Mouse (Mus musculus) liver, embryonic 14.5 days (tissue): Measurements from ENCODE around the gene Ube2k. TPM values are rescaled to one million over a fixed set of nuclear protein-coding genes. Genes with fewer than 3 reads are reported as not detected.

Experiments used
- ATAC-seq: fragments of 200-750 bp; cut with Nextera tagmentation; 2 replicates; pipeline ENCODE4 v1.8.0; 2017; ENCODE audit warnings: moderate number of reproducible peaks, mild to moderate bottlenecking, moderate library complexity; ENCODE audit not compliant: insufficient read depth
- DNase-seq, 3 experiments: peaks; one replicate each; pipeline ENCODE4 v3.0.0-alpha.2; 2012 to 2013; ENCODE audit warnings: low read depth in 3 of 3, low spot score in 3 of 3
- H3K27ac ChIP-seq: fragments of 300-500 bp; sonication (generic); 2 replicates; pipeline ENCODE4 v1.5.1; 2014; ENCODE audit warnings: moderate library complexity, mild to moderate bottlenecking, control low read depth, inconsistent platforms
- H3K27me3 ChIP-seq: fragments of 300-500 bp; sonication (generic); 2 replicates; pipeline ENCODE4 v1.6.1; 2014; ENCODE audit warnings: mild to moderate bottlenecking, low read length, moderate library complexity; ENCODE audit not compliant: control insufficient read depth, insufficient read depth
- H3K36me3 ChIP-seq: fragments of 300-500 bp; sonication (generic); replicated peaks from 2 replicates; pipeline ENCODE4 v1.6.1; 2014; ENCODE audit warnings: low read depth; ENCODE audit not compliant: control insufficient read depth, insufficient read depth
- H3K4me1 ChIP-seq, 2 experiments: fragments of 200-500 bp in 1 of 2; fragments of 300-500 bp in 1 of 2; sonication (generic) in 1 of 2; replicated peaks; 2 replicates each; pipeline ENCODE4 v1.6.1; 2012 to 2014; ENCODE audit warnings: antibody characterized with exemption in 1 of 2, inconsistent platforms in 1 of 2, low read length in 1 of 2; ENCODE audit not compliant: control insufficient read depth in 2 of 2, insufficient read depth in 2 of 2
- H3K4me2 ChIP-seq: fragments of 300-500 bp; sonication (generic); 2 replicates; pipeline ENCODE4 v1.6.1; 2014; ENCODE audit warnings: low read depth, mild to moderate bottlenecking, control low read depth, moderate library complexity
- H3K4me3 ChIP-seq, 2 experiments: fragments of 200-500 bp in 1 of 2; fragments of 300-500 bp in 1 of 2; sonication (generic) in 1 of 2; 2 replicates each; pipeline ENCODE4 v1.5.1; 2012 to 2014; ENCODE audit warnings: low read depth in 2 of 2, low read length in 2 of 2, mild to moderate bottlenecking in 2 of 2, control low read depth in 1 of 2, inconsistent platforms in 1 of 2, moderate library complexity in 1 of 2; ENCODE audit not compliant: insufficient read depth in 1 of 2
- H3K9ac ChIP-seq: fragments of 300-500 bp; sonication (generic); replicated peaks from 2 replicates; pipeline ENCODE4 v1.6.1; 2014; ENCODE audit warnings: mild to moderate bottlenecking, control low read depth, moderate library complexity
- H3K9me3 ChIP-seq: fragments of 300-500 bp; sonication (generic); 2 replicates; pipeline ENCODE4 v1.6.1; 2016; ENCODE audit warnings: low read length, mixed read lengths; ENCODE audit not compliant: control insufficient read depth
- CTCF ChIP-seq: IDR thresholded peaks from 2 replicates; pipeline ENCODE4 v1.5.1; 2016; ENCODE audit warnings: antibody characterized with exemption, low read depth, control low read depth
- EP300 ChIP-seq: IDR thresholded peaks from 2 replicates; pipeline ENCODE4 v1.6.1; 2016; ENCODE audit warnings: antibody characterized with exemption, low read depth
- WGBS: fragments of 180-500 bp; shearing (Covaris S2); extraction: QIAGEN DNeasy Blood & Tissue Kit; methylation state at CpG from one replicate; pipeline ENCODE4 v1.1.7; 2014; ENCODE audit not compliant: insufficient replicate concordance; 5-methylcytosine and 5-hydroxymethylcytosine counted together
- polyA plus RNA-seq, 2 experiments: library from polyadenylated mRNA; depleted of rRNA in 1 of 2; stranded (reverse) in 1 of 2; unstranded in 1 of 2; fragments of >200 nt; fragmentation: Nextera tagmentation in 1 of 2; extraction: Ambion mirVana in 1 of 2; gene quantifications; 2 replicates each; pipeline versions ENCODE4 v1.2.1 to v1.2.3; 2012 to 2014

Ube2k gene
- polyA plus RNA-seq, 2 experiments: 60.5 to 64.7 TPM

GRCm38 (mm10) chr5:65537420-65538071 is 513 bp downstream of the Ube2k start:
- peak; percentile 38 to 56 (median 46) for DNase-seq

GRCm38 (mm10) chr5:65538121-65538520 is 1.1 kb downstream of the Ube2k start:
- H3K27me3 ChIP-seq: no peaks in the 10 kb centered on the region
- no peaks in the 10 kb centered on the region for H3K9me3 ChIP-seq
- H3K4me2 ChIP-seq: peak overlapping the region; percentile 80
- H3K9ac ChIP-seq: peak overlapping the region; percentile 97
- under 1% methylated on average over 4 of the region's 4 CpGs for WGBS
- H3K36me3 ChIP-seq: no peaks in the 10 kb centered on the region; the same call in 1 of the 2 replicates
- peak overlapping the region; percentile 94 to 95 for H3K4me3 ChIP-seq
- no peak for ATAC-seq
- TF ChIP-seq CTCF (no peak), EP300 (no peak)
- DNase-seq: no peak
- H3K4me1 ChIP-seq: peaks cover 6 to 8% of the 10 kb centered on the region in 2 experiments; a peak in 3 of 4 replicates
- H3K27ac ChIP-seq: peak overlapping the region; percentile 90

More at GRCm38 (mm10) chr5:65537420-65538071, 513 bp downstream of the Ube2k start:
- H3K36me3 ChIP-seq: no peaks in the 10 kb centered on the region; the same call in 1 of the 2 replicates
- H3K4me1 ChIP-seq: peaks cover 6 to 8% of the 10 kb centered on the region in 2 experiments; a peak in 3 of 4 replicates
- H3K9ac ChIP-seq: peak overlapping the region; percentile 97
- peak; percentile 71 for ATAC-seq
- H3K9me3 ChIP-seq: no peaks in the 10 kb centered on the region
- H3K27ac ChIP-seq: peak overlapping the region; percentile 90
- TF ChIP-seq CTCF (0 out of 2 replicates have a peak, but pooled peaks have one; percentile 6), EP300 (no peak)
- peak overlapping the region; percentile 94 to 95 for H3K4me3 ChIP-seq
- no peaks in the 10 kb centered on the region for H3K27me3 ChIP-seq
- WGBS: under 1% methylated on average over 51 of the region's 59 CpGs
- peak overlapping the region; percentile 80 for H3K4me2 ChIP-seq

GRCm38 (mm10) chr5:65538829-65539228 is 1.8 kb downstream of the Ube2k start:
- H3K4me2 ChIP-seq: peak overlapping the region; percentile 69
- peak overlapping the region; percentile 41 to 95; a peak in 3 of 4 replicates for H3K4me3 ChIP-seq
- no peaks in the 10 kb centered on the region for H3K9me3 ChIP-seq
- H3K4me1 ChIP-seq: peaks cover 8% of the 10 kb centered on the region in 2 experiments; a peak in 3 of 4 replicates
- H3K27me3 ChIP-seq: no peaks in the 10 kb centered on the region
- WGBS: 33% methylated on average over 4 of the region's 4 CpGs
- H3K36me3 ChIP-seq: no peaks in the 10 kb centered on the region; the same call in 1 of the 2 replicates
- no peak for ATAC-seq
- H3K9ac ChIP-seq: peak overlapping the region; percentile 35; the same call in 1 of the 2 replicates
- no peak for DNase-seq
- TF ChIP-seq CTCF (no peak), EP300 (no peak)
- no peak overlapping the region for H3K27ac ChIP-seq

- Histone ChIP-seq H3K27me3 (no peaks in the 10 kb centered on the region), H3K36me3 (no peaks in the 10 kb centered on the region; the same call in 1 of the 2 replicates), H3K4me2 (peak overlapping the region; percentile 69), H3K4me1 (peaks cover 8% of the 10 kb centered on the region in 2 experiments; a peak in 3 of 4 replicates), H3K9ac (no peak overlapping the region), H3K4me3 (no peak overlapping the region), H3K27ac (no peak overlapping the region), H3K9me3 (no peaks in the 10 kb centered on the region)
- 77% methylated on average over 3 of the region's 3 CpGs for WGBS
- ATAC-seq (no peak), DNase-seq (no peak)
- TF ChIP-seq CTCF (no peak), EP300 (no peak)
Observed at GRCm38 (mm10) chr5:65539786-65540185, 2.8 kb downstream of the Ube2k start.

GRCm38 (mm10) chr5:65541889-65542288 is 4.9 kb downstream of the Ube2k start:
- H3K36me3 ChIP-seq: no peaks in the 10 kb centered on the region; the same call in 1 of the 2 replicates
- no peaks in the 10 kb centered on the region for H3K27me3 ChIP-seq
- no peaks in the 10 kb centered on the region for H3K9me3 ChIP-seq
- H3K27ac ChIP-seq: no peak overlapping the region
- ATAC-seq (no peak), DNase-seq (no peak)
- WGBS: 79% methylated on average over 3 of the region's 3 CpGs
- no peak for TF ChIP-seq CTCF
- no peak for TF ChIP-seq EP300
- H3K4me3 ChIP-seq: no peak overlapping the region
- H3K4me2 ChIP-seq: no peak overlapping the region
- H3K4me1 ChIP-seq: peaks cover 6 to 8% of the 10 kb centered on the region in 2 experiments; a peak in 3 of 4 replicates
- no peak overlapping the region for H3K9ac ChIP-seq
